Mouse (Mus musculus) olfactory bulb, adult 2 months (tissue): ENCODE data around the gene Krt12.

Experiments used
- CTCF ChIP-seq: fragments of 200-500 bp; IDR thresholded peaks from 2 replicates; pipeline ENCODE4 v1.5.1; 2012; ENCODE audit warnings: low read depth, mild to moderate bottlenecking, low read length, moderate library complexity; ENCODE audit not compliant: insufficient read depth
- POLR2A ChIP-seq: fragments of 200-500 bp; IDR thresholded peaks from 2 replicates; pipeline ENCODE4 v1.6.1; 2012; ENCODE audit warnings: mild to moderate bottlenecking, low read depth, low read length, moderate library complexity; ENCODE audit not compliant: insufficient read depth

DNA sequence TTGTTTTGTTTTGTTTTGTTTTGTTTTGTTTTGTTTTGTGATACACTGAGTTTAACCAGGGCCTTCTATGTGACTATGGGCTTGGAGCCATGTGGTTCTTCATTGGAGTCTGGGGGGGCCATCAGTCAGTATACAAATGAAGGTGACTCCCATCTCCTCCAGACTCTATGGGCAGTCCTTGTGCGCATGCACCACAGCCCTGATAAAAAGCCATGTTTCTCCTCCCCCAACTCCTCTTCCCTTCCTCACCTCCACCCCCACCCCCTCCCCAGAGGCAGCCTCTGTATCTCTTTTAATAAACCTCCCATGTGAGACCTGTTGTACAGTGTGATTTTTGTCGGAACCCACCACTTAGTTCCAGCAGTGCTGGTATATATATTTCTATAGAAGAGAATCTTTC, 25.4 kb downstream of the Krt12 start:
- TF ChIP-seq CTCF (no peak), POLR2A (no peak)
